Mouse (Mus musculus): ENCODE data around the gene Gm44502. TPM values are rescaled to one million over a fixed set of nuclear protein-coding genes. Genes with fewer than 3 reads are reported as not detected.

The Gm44502 gene
- polyA plus RNA-seq, 1 experiment from 2014 or later: not detected

- Histone ChIP-seq H3K4me2 (no peak overlapping the region), H3K27ac (ENCODE audit: low read depth) (no peak overlapping the region), H3K9ac (no peak overlapping the region), H3K4me1 (ENCODE audit: insufficient read depth) (peaks cover 5% of the 10 kb centered on the region; the same call in 1 of the 2 replicates), H3K36me3 (ENCODE audit: insufficient read depth) (peaks cover 18% of the 10 kb centered on the region), H3K27me3 (ENCODE audit: insufficient read depth, low read length) (no peaks in the 10 kb centered on the region), H3K4me3 (ENCODE audit: low read depth, low read length) (no peak overlapping the region), H3K9me3 (ENCODE audit: low read depth, low read length) (no peaks in the 10 kb centered on the region)
- DNase-seq (no peak), ATAC-seq (ENCODE audit: insufficient read depth) (no peak)
- 84% methylated on average over 10 of the region's 10 CpGs for WGBS
- TF ChIP-seq CTCF (IDR thresholded peaks at IDR 0.05; ENCODE audit: low read depth): no peak
Measured at GRCm38 (mm10) chr15:89426716-89427115, 2.8 kb downstream of the Gm44502 start.

DNA sequence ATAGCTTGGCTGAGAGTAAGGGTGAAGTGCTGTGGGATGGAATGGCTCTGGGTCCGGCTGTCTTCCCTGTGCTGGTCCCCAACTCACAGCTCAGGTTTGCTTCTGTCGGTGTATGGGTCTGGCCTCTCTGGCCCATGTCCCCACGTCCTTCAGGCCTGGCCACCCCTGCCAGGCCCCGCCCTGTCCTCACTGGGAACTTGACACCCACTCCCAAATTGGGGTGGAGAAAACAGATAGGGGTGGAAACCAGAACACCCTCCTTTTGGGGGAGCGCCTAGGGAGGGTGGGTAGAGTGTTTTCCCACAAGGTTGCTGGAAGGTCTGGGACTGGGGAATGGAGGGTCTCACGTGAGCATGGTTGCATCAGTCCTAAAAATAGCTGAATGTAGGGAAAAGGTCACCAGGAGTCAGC, 3.8 kb downstream of the Gm44502 start, which contains the start of gene Cpt1b:
Gene Cpt1b (minus strand): TSS at position 153 of the 411 bp plus-strand sequence.
- ATAC-seq (ENCODE audit: insufficient read depth) (no peak), DNase-seq (no peak)
- H3K4me1 ChIP-seq (ENCODE audit: insufficient read depth): peaks cover 5% of the 10 kb centered on the region; the same call in 1 of the 2 replicates
- no peak within 1 kb of the TSS for H3K4me3 ChIP-seq (ENCODE audit: low read depth, low read length)
- no peak within 1 kb of the TSS for H3K9ac ChIP-seq
- no peaks in the 10 kb centered on the region for H3K9me3 ChIP-seq (ENCODE audit: low read depth, low read length)
- 30% methylated on average over 6 of the region's 6 CpGs for WGBS
- peaks cover 18% of the 10 kb centered on the region for H3K36me3 ChIP-seq (ENCODE audit: insufficient read depth)
- H3K27me3 ChIP-seq (ENCODE audit: insufficient read depth, low read length): no peaks in the 10 kb centered on the region
- 0 out of 2 replicates have a peak within 1 kb of the TSS, but pooled peaks have one; percentile 19 for H3K4me2 ChIP-seq
- no peak for TF ChIP-seq CTCF (IDR thresholded peaks at IDR 0.05; ENCODE audit: low read depth)
- H3K27ac ChIP-seq (ENCODE audit: low read depth): no peak within 1 kb of the TSS

DNA sequence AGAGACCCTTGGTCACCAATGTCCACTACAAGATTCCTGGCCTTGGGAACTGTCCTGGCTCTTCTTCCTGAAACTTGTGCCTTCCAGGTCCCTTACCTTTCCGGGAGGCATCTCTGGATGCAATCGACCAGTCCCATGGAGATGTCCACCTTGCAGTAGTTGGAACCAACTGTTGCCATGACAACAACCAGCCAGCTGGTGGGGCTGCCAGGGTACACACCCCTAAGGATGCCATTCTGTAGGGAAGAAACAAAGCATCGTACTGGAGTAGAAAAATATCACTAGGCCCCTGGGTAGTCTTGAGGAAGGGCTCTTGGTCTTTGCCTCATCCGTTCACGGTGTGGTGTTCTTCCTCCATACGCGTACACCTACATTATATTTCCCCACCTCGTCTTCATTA, 4.9 kb downstream of the Gm44502 start:
- Histone ChIP-seq H3K27me3 (ENCODE audit: insufficient read depth, low read length) (no peaks in the 10 kb centered on the region), H3K4me1 (ENCODE audit: insufficient read depth) (peaks cover 5% of the 10 kb centered on the region; the same call in 1 of the 2 replicates), H3K4me3 (ENCODE audit: low read depth, low read length) (no peak overlapping the region), H3K27ac (ENCODE audit: low read depth) (no peak overlapping the region), H3K36me3 (ENCODE audit: insufficient read depth) (peaks cover 27% of the 10 kb centered on the region), H3K4me2 (no peak overlapping the region), H3K9me3 (ENCODE audit: low read depth, low read length) (no peaks in the 10 kb centered on the region), H3K9ac (no peak overlapping the region)
- TF ChIP-seq CTCF (IDR thresholded peaks at IDR 0.05; ENCODE audit: low read depth): no peak
- ATAC-seq (ENCODE audit: insufficient read depth): no peak
- DNase-seq: no peak
- WGBS: 81% methylated on average over 8 of the region's 8 CpGs

- no peak for TF ChIP-seq CTCF (IDR thresholded peaks at IDR 0.05; ENCODE audit: low read depth)
- no peaks in the 10 kb centered on the region for H3K4me1 ChIP-seq (ENCODE audit: insufficient read depth)
- ATAC-seq (ENCODE audit: insufficient read depth): no peak
- H3K9me3 ChIP-seq (ENCODE audit: low read depth, low read length): no peaks in the 10 kb centered on the region
- H3K27me3 ChIP-seq (ENCODE audit: insufficient read depth, low read length): no peaks in the 10 kb centered on the region
- peaks cover 27% of the 10 kb centered on the region for H3K36me3 ChIP-seq (ENCODE audit: insufficient read depth)
- H3K4me3 ChIP-seq (ENCODE audit: low read depth, low read length): no peak overlapping the region
- no peak overlapping the region for H3K4me2 ChIP-seq
- WGBS: 89% methylated on average over 9 of the region's 9 CpGs
- H3K27ac ChIP-seq (ENCODE audit: low read depth): no peak overlapping the region
- H3K9ac ChIP-seq: no peak overlapping the region
- no peak for DNase-seq
Measured at GRCm38 (mm10) chr15:89421938-89422337, 7.6 kb downstream of the Gm44502 start.

- Histone ChIP-seq H3K27ac (ENCODE audit: low read depth) (no peak overlapping the region), H3K9me3 (ENCODE audit: low read depth, low read length) (no peaks in the 10 kb centered on the region), H3K36me3 (ENCODE audit: insufficient read depth) (peaks cover 14% of the 10 kb centered on the region; the same call in 1 of the 2 replicates), H3K4me2 (no peak overlapping the region), H3K4me3 (ENCODE audit: low read depth, low read length) (no peak overlapping the region), H3K9ac (no peak overlapping the region), H3K27me3 (ENCODE audit: insufficient read depth, low read length) (no peaks in the 10 kb centered on the region), H3K4me1 (ENCODE audit: insufficient read depth) (no peaks in the 10 kb centered on the region)
- DNase-seq: no peak
- TF ChIP-seq CTCF (IDR thresholded peaks at IDR 0.05; ENCODE audit: low read depth): no peak
- WGBS: 78% methylated on average over 8 of the region's 8 CpGs
- ATAC-seq (ENCODE audit: insufficient read depth): no peak
Measured at GRCm38 (mm10) chr15:89415282-89415681, 14.2 kb downstream of the Gm44502 start.

- Histone ChIP-seq H3K9ac (no peak within 1 kb of the TSS), H3K9me3 (ENCODE audit: low read depth, low read length) (no peaks in the 10 kb centered on the region), H3K4me1 (ENCODE audit: insufficient read depth) (no peaks in the 10 kb centered on the region), H3K4me3 (ENCODE audit: low read depth, low read length) (no peak within 1 kb of the TSS), H3K27me3 (ENCODE audit: insufficient read depth, low read length) (no peaks in the 10 kb centered on the region), H3K4me2 (no peak within 1 kb of the TSS), H3K36me3 (ENCODE audit: insufficient read depth) (no peaks in the 10 kb centered on the region), H3K27ac (ENCODE audit: low read depth) (no peak within 1 kb of the TSS)
- no peak for TF ChIP-seq CTCF (IDR thresholded peaks at IDR 0.05; ENCODE audit: low read depth)
- no peak for DNase-seq
- ATAC-seq (ENCODE audit: insufficient read depth): no peak
- 77% methylated on average over 23 of the region's 24 CpGs for WGBS
Measured at GRCm38 (mm10) chr15:89410118-89410517, 19.4 kb downstream of the Gm44502 start, which contains the start of gene Syce3. Gene Syce3, minus strand, starts transcription at chr15:89410503.

DNA sequence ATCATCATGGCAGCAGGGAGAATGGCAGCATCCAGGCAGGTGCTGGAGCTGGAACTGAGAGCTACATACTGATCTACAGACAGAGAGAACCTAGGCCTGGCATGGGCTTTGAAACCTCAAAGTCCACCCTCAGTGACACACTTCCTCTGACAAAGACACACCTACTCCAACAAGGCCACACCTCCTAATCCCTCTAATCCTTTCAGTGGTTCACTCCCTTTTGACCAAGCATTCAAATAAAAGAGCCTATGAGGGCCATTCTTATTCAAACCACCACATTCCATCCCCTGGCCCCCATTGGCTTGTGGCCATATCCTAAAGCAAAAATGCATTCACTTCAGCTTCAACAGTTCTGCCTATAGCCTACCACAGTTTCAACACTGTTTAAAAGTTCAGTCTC, 22.8 kb downstream of the Gm44502 start:
- H3K27ac ChIP-seq (ENCODE audit: low read depth): no peak overlapping the region
- H3K4me1 ChIP-seq (ENCODE audit: insufficient read depth): no peaks in the 10 kb centered on the region
- no peak for TF ChIP-seq CTCF (IDR thresholded peaks at IDR 0.05; ENCODE audit: low read depth)
- no peak for ATAC-seq (ENCODE audit: insufficient read depth)
- no peaks in the 10 kb centered on the region for H3K27me3 ChIP-seq (ENCODE audit: insufficient read depth, low read length)
- H3K36me3 ChIP-seq (ENCODE audit: insufficient read depth): no peaks in the 10 kb centered on the region
- no peaks in the 10 kb centered on the region for H3K9me3 ChIP-seq (ENCODE audit: low read depth, low read length)
- no peak overlapping the region for H3K4me3 ChIP-seq (ENCODE audit: low read depth, low read length)
- H3K9ac ChIP-seq: no peak overlapping the region
- no peak for DNase-seq
- H3K4me2 ChIP-seq: no peak overlapping the region
